Mouse (Mus musculus) embryonic stem cell, embryonic (primary cell): Measurements from ENCODE around the gene Vsir.

Experiments
- CTCF ChIA-PET, 4 experiments: fragments of 300-600 bp in 2 of 4; fragments of 350-600 bp in 2 of 4; sonication (Branson Sonifier 250); formaldehyde crosslinking; loops; one replicate each; lab custom pipeline; 2022; ENCODE audit warnings: inconsistent platforms in 2 of 4; lab: Charles Lee
- POLR2A ChIA-PET, 4 experiments: fragments of 300-600 bp in 2 of 4; fragments of 350-600 bp in 2 of 4; sonication (Branson Sonifier 250); formaldehyde crosslinking; loops; one replicate each; lab custom pipeline; 2022; ENCODE audit warnings: antibody characterized with exemption in 4 of 4, inconsistent platforms in 1 of 4; lab: Charles Lee

The Vsir gene

GRCm38 (mm10) chr10:60370098-60370497 is 23.4 kb downstream of the Vsir start:
- POLR2A ChIA-PET: interaction anchor here in 2 of 4 experiments (1.0 to 1.6 kb wide), 2 partner anchors 11 to 18 kb away, joined by 5 to 6 read pairs; no protein-coding TSS in a partner anchor
- CTCF ChIA-PET: interaction anchor here in 1 of 4 experiments (2.2 kb wide), 1 partner anchor 23 kb away, joined by 6 read pairs; the partner anchor contains the start of gene Vsir

- ChIA-PET CTCF (interaction anchor here in 2 of 4 experiments (0.6 to 2.2 kb wide), 2 partner anchors 24 to 125 kb away, joined by 3 to 6 read pairs; partner anchors contain the start of gene Vsir (in 1 of the 2)), POLR2A (interaction anchor here in 2 of 4 experiments (1.0 to 1.6 kb wide), 2 partner anchors 10 to 19 kb away, joined by 5 to 6 read pairs; no protein-coding TSS in a partner anchor)
Observed at GRCm38 (mm10) chr10:60370601-60371061, 24.0 kb downstream of the Vsir start.

DNA sequence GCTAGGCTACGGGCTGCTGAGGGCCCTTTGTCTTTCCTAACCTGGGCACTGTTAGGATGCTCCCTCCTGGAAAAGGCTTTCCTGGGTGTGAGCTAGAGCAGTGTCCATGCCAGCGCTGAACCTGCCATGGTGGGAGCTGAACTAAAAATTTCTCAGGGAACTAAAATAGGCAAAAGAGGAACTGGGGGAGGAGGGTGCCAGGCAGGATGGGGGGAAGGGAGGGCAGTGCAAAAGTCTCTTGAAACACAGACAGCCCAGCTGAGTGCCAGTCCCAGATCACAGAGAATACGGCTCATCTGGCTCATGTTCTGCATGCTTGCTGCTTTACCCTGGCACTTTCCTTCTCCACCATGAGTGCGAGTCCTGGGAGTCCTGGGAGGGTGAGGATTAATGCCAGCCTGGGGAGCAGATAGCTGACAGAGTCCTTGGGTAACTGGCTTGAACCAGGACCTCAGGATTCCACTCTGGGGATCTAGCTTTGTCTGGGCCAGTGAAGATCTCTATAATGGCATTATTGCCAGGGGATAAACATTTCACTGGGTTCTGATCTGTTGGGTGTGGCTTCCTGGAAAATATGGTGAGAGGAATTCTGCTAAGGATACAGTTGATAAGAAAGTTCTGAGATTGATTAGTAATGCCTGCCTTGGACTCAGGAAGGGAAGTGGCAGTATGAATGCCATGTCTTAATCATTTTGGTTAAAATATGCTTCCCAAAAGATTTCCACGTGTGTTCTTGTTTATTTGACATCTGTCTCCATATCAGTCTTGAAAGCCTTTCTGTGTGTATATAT is 25.1 kb downstream of the Vsir start:
- ChIA-PET CTCF (no interaction called here), POLR2A (interaction anchor here in 1 of 4 experiments (0.8 kb wide), 1 partner anchor 77 kb away, joined by 3 read pairs; no protein-coding TSS in a partner anchor)

GRCm38 (mm10) chr10:60373543-60373936 is 26.9 kb downstream of the Vsir start:
- ChIA-PET POLR2A (interaction anchor here in 1 of 4 experiments (1.2 kb wide), 1 partner anchor 11 kb away, joined by 3 read pairs; no protein-coding TSS in a partner anchor), CTCF (no interaction called here)

DNA sequence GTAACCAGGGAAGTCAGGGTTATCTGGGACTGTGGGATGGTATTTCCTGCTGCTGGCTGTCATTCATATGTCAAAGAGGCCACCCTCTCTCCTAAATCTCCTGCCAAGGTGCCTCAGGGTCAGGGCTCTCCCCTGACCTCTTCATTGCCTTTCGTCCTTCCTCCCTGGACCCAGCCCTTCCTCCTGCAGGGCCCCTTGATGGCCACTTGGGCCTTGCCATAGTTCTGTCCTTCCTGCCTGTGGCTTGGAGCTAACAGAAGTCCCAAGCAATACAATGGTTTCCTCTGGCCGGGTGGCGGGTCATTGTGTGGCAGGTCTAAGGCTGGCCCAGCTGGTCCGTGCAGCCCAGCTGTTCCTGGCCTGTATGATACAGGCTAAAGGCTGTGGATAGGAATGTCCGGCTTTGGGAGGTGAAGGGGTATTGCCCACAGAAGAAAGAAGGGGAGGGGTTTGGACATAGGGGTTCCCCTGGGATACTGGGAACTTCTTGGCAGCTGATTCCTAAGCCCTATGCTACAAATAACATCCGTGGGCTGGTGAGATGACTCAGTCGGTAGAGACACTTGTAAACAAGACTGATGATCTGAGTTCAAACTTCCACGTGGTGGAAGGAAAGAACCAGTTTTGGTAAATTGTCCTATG is 27.4 kb downstream of the Vsir start:
- ChIA-PET CTCF (interaction anchor here in 3 of 4 experiments (0.6 to 0.7 kb wide), 4 partner anchors 109 to 681 kb away, joined by 3 to 4 read pairs (median 3); no protein-coding TSS in a partner anchor), POLR2A (interaction anchor here in 2 of 4 experiments (0.7 to 1.2 kb wide), 3 partner anchors 10 to 688 kb away, joined by 3 to 13 read pairs (median 3); no protein-coding TSS in a partner anchor)

- CTCF ChIA-PET: no interaction called here
- POLR2A ChIA-PET: interaction anchor here in 1 of 4 experiments (1.5 kb wide), 1 partner anchor 30 kb away, joined by 3 read pairs; the partner anchor contains the start of gene Vsir
Observed at GRCm38 (mm10) chr10:60376704-60377103, 30.1 kb downstream of the Vsir start.

DNA sequence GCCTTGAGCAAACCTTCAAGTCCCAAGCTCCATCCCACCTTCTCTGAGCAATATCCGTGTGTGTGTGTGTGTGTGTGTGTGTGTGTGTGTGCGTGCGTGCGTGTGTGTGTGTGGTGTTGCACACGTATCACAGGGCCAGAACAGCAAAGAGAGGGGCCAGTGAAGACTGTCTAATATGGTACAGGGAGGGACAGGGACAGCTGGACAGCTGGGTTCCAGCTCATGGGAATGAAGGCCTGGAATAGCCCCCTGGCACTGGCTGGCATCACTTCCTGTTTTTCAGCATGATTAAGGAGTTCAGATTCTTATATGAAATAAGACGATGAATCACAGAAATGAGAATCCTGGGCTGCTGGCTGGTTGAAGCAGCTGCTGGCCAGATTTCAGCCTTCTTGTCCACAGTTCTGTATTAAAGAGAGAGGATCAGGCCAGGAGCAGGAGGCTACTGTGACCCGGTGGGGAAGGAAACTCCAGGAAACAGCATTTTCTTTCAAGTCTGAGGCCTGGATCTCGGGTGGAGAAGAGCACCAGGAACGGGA is 32.8 kb downstream of the Vsir start:
- POLR2A ChIA-PET: no interaction called here
- CTCF ChIA-PET: no interaction called here

GRCm38 (mm10) chr10:60380229-60380628 is 33.6 kb downstream of the Vsir start:
- POLR2A ChIA-PET: interaction anchor here in 2 of 4 experiments (0.7 to 1.4 kb wide), 3 partner anchors 10 to 256 kb away, joined by 3 to 5 read pairs (median 3); no protein-coding TSS in a partner anchor

GRCm38 (mm10) chr10:60381142-60381925 is 34.7 kb downstream of the Vsir start:
- ChIA-PET POLR2A (interaction anchor here in 2 of 4 experiments (0.8 to 1.4 kb wide), 3 partner anchors 9 to 37 kb away, joined by 3 to 5 read pairs (median 3); no protein-coding TSS in a partner anchor), CTCF (interaction anchor here in 1 of 4 experiments (0.6 kb wide), 1 partner anchor 14 kb away, joined by 6 read pairs; no protein-coding TSS in a partner anchor)

More at GRCm38 (mm10) chr10:60380229-60380628, 33.6 kb downstream of the Vsir start:
- CTCF ChIA-PET: interaction anchor here in 1 of 4 experiments (1.1 kb wide), 1 partner anchor 373 kb away, joined by 4 read pairs; the partner anchor contains the start of gene Slc29a3

GRCm38 (mm10) chr10:60388332-60388731 is 41.7 kb downstream of the Vsir start:
- POLR2A ChIA-PET: no interaction called here
- CTCF ChIA-PET: interaction anchor here in 1 of 4 experiments (0.6 kb wide), 3 partner anchors 68 to 1451 kb away, joined by 3 read pairs; no protein-coding TSS in a partner anchor

GRCm38 (mm10) chr10:60389447-60389865 is 42.8 kb downstream of the Vsir start:
- ChIA-PET CTCF (interaction anchor here in 2 of 4 experiments (0.6 to 0.8 kb wide), 3 partner anchors 13 to 525 kb away, joined by 3 read pairs; no protein-coding TSS in a partner anchor), POLR2A (interaction anchor here in 2 of 4 experiments (0.9 to 1.3 kb wide), 2 partner anchors 9 to 42 kb away, joined by 3 read pairs; partner anchors contain the start of gene Vsir (in 1 of the 2))

- CTCF ChIA-PET: interaction anchor here in 3 of 4 experiments (0.5 to 1.3 kb wide), 5 partner anchors 86 to 373 kb away, joined by 3 to 5 read pairs (median 3); no protein-coding TSS in a partner anchor
- POLR2A ChIA-PET: interaction anchor here in 2 of 4 experiments (0.5 to 1.3 kb wide), 3 partner anchors 10 to 43 kb away, joined by 3 to 4 read pairs (median 3); partner anchors contain the start of gene Vsir (in 1 of the 2)
Observed at GRCm38 (mm10) chr10:60390177-60390903, 43.7 kb downstream of the Vsir start.

DNA sequence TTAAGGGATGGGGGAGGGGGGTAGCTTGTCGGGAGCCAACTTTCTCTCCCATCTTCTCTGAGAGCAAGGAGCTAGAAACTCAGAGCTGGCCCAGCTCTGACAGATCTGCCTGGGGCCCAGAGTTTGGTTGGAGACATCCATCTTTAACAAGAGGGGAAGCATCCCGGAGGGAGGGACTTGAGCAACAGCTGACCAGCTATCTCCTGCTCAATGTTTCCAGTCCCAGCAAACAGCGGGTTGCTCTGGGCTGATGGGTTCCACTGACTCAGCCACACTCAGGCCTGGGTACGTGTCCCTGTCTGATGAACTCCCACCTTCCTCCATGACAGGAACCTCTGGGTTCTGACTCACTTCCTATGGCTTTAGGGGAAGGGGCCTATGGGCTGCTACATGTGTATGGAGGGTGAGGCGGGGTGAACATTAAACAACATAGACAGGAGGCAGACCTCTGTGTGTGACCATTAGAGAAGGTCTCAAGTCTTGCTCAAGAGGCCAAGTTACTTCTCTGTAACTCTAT is 44.3 kb downstream of the Vsir start:
- CTCF ChIA-PET: interaction anchor here in 3 of 4 experiments (0.5 to 1.3 kb wide), 5 partner anchors 86 to 373 kb away, joined by 3 to 5 read pairs (median 3); no protein-coding TSS in a partner anchor
- POLR2A ChIA-PET: interaction anchor here in 1 of 4 experiments (0.6 to 1.3 kb wide), 2 partner anchors 10 to 373 kb away, joined by 3 read pairs; no protein-coding TSS in a partner anchor

GRCm38 (mm10) chr10:60391661-60392060 is 45.0 kb downstream of the Vsir start:
- ChIA-PET POLR2A (interaction anchor here in 1 of 4 experiments (0.6 kb wide), 1 partner anchor 42 kb away, joined by 4 read pairs; no protein-coding TSS in a partner anchor), CTCF (interaction anchor here in 1 of 4 experiments (1.3 kb wide), 1 partner anchor 145 kb away, joined by 3 read pairs; no protein-coding TSS in a partner anchor)

DNA sequence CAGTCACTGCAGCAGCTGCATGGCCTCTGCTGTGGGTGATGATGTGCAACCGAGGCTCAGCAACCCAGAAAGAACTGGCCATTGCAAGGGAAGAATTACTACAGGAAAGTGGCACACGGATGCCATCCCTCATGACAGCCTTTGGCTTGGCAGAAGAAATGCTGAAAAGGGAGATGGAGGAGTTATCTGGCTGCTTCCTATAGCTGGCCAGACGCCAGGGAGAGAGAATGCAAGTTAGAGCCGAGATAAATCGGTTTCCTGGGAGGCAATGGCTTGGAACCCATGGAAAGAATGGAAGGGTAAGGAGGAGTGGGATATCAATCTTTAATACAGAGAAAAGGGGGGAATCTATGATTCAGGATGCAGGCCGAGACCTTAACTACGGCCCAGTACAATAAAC is 48.3 kb downstream of the Vsir start:
- CTCF ChIA-PET: no interaction called here

GRCm38 (mm10) chr10:60395605-60396004 is 49.0 kb downstream of the Vsir start:
- POLR2A ChIA-PET: no interaction called here
- CTCF ChIA-PET: interaction anchor here in 1 of 4 experiments (0.7 kb wide), 1 partner anchor 17 kb away, joined by 3 read pairs; no protein-coding TSS in a partner anchor

More for the DNA sequence above, 48.3 kb downstream of the Vsir start:
- POLR2A ChIA-PET: no interaction called here
